Mouse (Mus musculus): ENCODE measurements around the gene Fam162b.
A peak's percentile ranks its signal among the peaks of the same experiment; 100 is the strongest.

The Fam162b gene

GRCm38 (mm10) chr10:51590139-51590574 is at the start of gene Fam162b:
Gene Fam162b (minus strand): TSS chr10:51590517.
- DNase-seq (ENCODE audit: low read depth, low spot score), result no peak

GRCm38 (mm10) chr10:51631411-51632136 is 41.3 kb upstream of the Fam162b start, which contains the start of gene Gprc6a:
Gene Gprc6a (minus strand): TSS chr10:51631461.
- no peak for DNase-seq (ENCODE audit: low read depth, low spot score)

GRCm38 (mm10) chr10:51621193-51621592 is 30.9 kb upstream of the Fam162b start:
- no peak for DNase-seq (ENCODE audit: low read depth, low spot score)

DNA sequence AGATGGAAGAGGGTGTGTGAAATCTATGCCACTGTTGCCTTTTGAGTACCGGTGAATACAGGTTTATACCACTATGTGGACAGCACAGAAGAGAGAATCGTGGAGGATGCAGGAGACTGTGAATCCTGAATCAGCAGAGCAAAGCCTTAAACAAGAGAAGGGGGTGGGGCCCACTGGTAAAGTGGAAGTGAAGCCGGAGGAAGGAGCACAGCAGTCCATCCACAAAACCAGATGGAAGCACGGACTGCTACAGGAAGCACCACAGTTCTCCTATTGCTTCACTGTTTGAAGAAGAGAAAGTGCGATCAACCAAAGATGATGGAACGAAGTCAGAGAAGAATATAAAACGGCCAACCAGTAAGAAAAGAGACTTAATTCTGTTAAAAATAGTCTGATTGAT is 29.8 kb upstream of the Fam162b start:
- DNase-seq (ENCODE audit: low read depth, low spot score), result no peak

DNA sequence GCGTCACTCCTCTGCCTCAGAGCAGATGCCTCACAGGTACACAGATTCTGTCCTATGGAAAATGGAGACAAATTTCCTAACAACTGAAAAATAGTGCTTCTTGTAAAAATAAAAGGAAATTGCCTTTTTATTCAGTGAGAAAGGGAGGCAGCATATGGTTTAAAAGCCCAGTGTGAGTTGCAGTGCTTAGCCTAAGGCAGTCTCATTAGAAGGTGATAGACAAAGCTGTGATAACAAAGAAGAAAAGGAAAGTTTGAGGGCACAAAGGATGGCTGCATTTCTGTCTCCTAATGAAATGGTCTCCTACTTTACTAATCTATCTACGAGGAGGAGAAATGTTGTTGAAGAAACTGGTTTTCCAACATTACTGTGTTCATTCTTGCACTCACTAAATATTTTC is 28.2 kb upstream of the Fam162b start:
- DNase-seq (ENCODE audit: low read depth, low spot score), result no peak

- no peak for DNase-seq (ENCODE audit: low read depth, low spot score)
Observed at GRCm38 (mm10) chr10:51614826-51615590, 24.7 kb upstream of the Fam162b start.

DNA sequence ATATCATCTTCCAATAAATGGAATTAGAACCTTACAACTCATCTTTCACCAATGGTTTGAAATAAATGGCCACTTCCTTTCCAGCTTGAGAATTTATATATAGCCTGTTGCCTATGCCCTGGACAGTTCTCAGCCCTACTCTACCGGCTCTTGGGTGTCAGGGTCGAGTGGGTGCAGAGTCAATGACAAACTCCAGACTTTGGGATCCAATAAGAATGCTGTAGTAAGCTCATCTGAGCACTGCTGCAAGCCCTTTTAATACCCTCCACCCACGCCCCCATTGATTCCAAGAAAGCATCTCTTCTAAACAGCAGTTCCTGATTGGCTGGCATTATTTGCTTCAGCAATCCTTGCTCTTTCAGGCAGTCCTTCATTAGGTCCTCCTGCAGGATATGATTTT is 23.1 kb upstream of the Fam162b start:
- no peak for DNase-seq (ENCODE audit: low read depth, low spot score)

DNA sequence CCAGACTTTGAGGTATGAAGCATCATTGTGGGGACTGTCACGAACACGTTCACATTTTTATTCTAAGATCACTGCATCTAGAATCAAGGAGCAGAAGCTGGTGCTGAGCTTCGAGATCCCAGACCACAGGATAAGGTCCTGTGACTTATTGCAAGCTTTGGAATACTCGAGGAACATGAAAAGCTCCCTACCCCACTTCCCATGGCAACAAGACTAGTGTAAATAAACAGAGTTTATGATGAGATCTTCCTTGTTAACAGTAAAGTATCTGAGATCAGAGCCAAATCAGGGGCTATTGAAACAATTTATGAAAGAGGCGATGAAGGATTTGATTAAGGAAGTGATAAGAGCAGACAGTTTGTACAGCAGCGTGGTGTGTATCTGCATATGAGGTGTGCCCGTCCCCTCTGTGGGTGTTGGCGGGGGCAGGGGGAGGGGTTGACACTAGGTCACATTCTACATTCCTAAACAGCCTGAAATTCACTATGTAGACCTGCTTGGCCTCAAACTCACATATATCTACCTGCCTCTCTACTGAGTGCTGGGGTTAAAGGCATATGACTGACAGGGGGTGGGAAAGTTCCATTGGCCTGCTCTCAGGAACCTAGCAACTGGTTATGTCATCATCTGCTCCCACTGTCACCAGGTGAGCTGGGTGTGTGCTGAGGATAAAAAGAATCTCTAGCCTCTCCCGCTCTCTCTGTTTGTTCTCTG is 21.8 kb upstream of the Fam162b start:
- no peak for DNase-seq (ENCODE audit: low read depth, low spot score)

DNA sequence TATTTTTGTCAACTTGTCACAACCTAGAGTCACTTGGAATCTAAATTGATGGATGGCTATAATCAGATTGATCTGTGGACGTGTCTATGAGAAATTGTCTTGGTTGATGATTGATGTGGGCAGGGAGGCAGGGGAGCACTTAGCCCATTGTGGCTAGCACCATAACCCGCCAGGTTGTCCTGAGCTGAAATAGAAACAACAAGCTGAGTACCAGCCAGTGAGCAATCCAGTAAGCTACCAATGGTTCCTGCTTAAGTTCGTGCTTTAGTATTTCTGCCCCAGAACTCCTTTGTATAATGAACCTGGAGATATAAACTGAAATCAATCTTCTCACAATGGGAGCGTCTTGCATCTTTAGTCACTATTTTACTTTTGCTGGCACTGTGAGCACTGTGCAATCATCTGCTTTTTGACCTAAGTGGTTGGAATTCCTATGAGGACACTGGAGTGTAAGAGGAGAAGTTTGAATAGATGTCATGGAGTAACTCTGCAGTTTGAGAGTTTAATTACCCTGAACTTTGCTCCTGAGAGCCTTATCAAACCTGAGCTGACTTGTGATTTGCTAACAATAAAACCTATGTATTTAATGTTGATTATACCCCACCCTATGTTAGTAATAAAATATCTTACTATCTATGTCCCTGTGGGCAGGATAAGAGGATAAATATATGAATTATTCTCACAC is 19.6 kb upstream of the Fam162b start:
- no peak for DNase-seq (ENCODE audit: low read depth, low spot score)

- no peak for DNase-seq (ENCODE audit: low read depth, low spot score)
Observed at GRCm38 (mm10) chr10:51596928-51597635, 6.8 kb upstream of the Fam162b start.

DNA sequence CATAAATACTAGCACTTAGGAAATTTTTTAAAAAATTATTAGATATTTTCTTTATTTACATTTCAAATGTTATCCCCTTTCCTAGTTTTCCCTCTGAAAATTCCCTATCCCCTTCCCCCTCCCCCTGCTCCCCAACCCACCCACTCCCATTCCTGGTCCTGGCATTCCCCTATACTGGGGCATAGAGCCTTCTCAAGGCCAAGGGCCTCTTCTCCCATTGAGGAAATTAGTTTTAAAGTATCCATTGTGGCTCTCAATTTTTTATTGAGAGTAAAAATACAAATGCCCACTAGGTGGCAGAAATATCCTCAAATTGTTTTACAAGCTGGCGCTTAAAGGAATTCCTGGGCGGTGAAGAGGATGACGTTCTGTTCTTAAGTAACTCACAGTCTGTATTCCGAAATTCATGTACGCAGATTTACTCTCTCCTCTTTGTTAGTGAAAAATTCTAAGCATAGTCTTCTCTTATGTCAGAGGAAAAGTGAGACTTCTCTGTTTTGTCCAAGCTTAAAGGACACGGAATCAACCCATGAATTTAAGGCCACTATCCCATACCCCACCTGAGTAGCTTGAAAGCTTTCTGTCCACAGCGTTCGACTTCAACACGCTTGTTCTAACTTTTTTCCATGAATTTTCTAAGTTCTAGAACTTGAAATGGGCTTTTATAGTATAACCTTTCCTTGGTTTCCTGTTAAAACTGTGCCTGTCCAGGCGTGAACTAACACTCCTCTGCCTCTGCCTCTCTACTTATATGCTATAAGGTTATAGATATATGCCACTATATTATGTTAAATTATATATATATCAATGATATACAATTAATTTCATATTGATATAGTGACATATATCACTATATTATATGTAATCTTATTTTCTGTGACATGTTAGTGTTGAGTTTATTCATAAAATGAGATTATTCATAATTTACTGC is 4.9 kb upstream of the Fam162b start:
- DNase-seq (ENCODE audit: low read depth, low spot score), result peak; percentile 8

DNA sequence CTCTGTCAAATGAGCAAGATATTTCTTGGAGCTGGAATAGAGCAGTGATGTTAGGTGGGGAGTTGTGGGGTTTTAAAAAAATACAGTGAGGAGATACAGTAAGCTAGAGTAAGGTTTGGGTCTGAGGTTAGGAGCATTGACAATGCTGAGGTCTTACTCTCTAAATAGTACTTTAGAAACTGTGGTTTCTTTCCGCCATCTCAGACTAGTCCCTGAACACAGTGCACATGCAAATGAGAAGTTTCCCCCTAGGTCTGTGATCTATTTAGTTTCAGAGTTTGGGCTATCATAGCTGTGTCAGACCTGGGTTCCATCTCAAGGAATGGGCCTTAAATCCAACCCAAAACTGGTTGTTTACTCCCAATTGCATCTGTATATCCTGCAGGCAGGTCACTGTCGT is 1.3 kb upstream of the Fam162b start:
- no peak for DNase-seq (ENCODE audit: low read depth, low spot score)

- no peak for DNase-seq (ENCODE audit: low read depth, low spot score)
Observed at GRCm38 (mm10) chr10:51584919-51585318, 5.4 kb downstream of the Fam162b start.

- no peak for DNase-seq (ENCODE audit: low read depth, low spot score)
Observed at GRCm38 (mm10) chr10:51584378-51584777, 5.9 kb downstream of the Fam162b start.

DNA sequence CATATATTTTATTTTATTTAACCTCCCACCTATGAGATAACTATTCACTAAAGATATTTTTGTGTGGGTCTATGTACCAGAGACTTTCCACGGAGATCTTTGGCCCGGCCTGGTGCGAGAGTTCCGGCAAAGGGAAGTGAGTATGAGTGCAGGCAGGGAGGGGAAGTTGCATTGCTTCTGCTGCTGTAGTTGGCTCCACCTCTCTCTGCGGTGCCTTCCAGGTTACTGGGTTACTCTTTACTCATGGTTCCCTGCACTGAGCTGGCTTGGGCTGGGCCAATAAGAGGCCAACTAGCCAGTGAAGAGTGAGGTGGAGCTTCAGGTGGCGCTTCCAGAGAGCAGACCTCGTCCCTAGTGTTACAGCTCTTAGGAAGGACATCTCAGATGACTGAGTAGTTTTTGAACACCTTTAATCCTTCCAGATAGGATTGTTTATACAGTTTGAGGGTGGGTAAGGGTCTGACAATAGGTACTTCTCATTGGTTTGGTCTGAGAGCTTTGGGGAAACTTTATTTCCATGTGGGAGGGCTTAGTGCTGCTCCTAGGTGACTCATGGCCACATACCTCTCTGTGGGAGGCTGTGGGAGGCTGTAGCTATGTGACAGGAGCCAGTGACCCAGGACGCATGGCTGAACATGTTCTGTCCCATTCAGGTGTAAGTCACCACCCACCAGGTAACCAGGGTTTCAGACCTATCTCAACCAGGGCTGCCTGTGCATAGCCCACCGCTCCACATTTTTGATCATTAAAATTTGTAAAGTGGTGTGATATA is 18.9 kb downstream of the Fam162b start:
- DNase-seq (ENCODE audit: low read depth, low spot score), result no peak

GRCm38 (mm10) chr10:51556005-51556404 is 34.3 kb downstream of the Fam162b start:
- DNase-seq (ENCODE audit: low read depth, low spot score), result no peak

GRCm38 (mm10) chr10:51553348-51554123 is 36.8 kb downstream of the Fam162b start:
- DNase-seq (ENCODE audit: low read depth, low spot score), result peak; percentile 20
